Mouse (Mus musculus) megakaryocyte progenitor cell, adult 5-6 weeks (primary cell): ENCODE measurements around the gene Trio. TPM values are rescaled to one million over a fixed set of nuclear protein-coding genes. Genes with fewer than 3 reads are reported as not detected.

Experiments used
- ATAC-seq: replicated peaks from 2 replicates; pipeline ENCODE4 v1.8.0; 2016; ENCODE audit warnings: mild to moderate bottlenecking, moderate TSS enrichment, inconsistent platforms; ENCODE audit not compliant: poor library complexity
- total RNA-seq, 2 experiments: library from RNA; stranded (forward) in 1 of 2; stranded (reverse) in 1 of 2; fragments of 157-497, 149-512 nt in 1 of 2; fragments of 200-1000 nt in 1 of 2; gene quantifications; 2 replicates each; pipeline versions ENCODE4 v1.2.3 to v1.2.4; 2015 to 2017

The Trio gene
- total RNA-seq (2015) (18.1 and 19.4 TPM in 2 replicates), total RNA-seq (2017) (17.7 and 20.2 TPM in 2 replicates)

DNA sequence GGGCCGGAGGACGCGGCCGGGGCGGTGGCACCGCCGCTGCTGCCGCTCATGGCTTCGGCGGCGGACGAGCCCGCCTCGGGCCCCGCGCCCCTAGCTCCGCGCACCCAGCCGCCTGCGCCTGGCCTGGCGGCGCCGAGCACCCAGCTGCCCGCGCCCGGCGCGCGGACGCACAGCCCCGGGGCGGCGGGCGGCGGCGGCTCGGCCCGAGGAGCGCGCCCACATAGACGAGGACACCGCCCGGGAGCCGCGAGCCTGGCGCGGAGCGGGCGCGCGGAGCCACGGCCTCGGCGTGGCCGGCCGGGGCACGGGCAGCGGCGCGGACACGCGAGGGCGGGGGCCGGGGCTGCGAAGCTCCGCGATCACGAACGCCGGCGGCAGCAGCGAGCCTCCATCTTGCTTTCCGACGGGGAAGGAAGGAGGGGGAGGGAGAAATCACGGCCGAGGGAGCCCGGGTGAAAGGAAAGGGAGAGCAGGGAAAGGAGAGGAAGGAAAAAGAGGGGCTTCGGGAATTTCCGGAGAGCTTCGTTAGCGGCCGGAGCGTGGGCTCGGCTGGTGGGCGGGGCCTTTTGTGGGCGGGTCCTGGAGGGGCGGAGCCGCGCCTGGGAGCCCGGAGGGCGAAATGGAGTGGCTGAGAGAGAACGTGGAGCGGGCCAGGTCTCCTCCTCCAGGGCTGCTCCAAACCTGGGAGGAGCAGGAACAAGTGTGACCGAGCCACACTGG is at the start of gene Trio:
Trio (minus strand) TSS at position 402 of the 720 bp plus-strand sequence.
- ATAC-seq, result peak; percentile 96

DNA sequence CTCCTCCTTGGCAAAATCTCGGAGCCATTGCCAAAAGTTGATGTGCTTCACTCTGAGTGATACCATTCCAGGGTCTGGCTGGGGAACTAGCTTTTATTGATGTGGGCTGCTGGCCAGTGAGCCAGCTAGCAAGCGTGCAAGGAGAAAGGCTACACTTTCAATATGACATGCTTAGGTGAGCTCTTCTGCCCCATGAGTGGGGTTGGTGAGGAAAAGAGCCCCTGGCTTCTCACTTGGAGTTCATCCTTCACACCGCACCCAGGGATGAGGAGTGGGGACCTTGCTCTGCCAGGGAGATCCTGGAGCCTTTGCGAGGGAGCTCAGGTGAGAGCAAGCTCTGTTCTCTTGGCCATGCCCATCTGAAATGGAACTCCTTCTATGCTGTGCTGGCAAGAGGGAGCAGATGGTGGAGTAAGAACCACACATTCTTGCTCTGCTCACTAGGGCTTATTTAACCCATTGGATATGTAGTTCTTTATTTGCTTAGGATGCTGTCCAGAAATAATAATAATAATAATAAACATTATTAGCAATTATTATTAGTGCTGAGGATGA is 48.8 kb upstream of the Trio start:
- ATAC-seq, result no peak

DNA sequence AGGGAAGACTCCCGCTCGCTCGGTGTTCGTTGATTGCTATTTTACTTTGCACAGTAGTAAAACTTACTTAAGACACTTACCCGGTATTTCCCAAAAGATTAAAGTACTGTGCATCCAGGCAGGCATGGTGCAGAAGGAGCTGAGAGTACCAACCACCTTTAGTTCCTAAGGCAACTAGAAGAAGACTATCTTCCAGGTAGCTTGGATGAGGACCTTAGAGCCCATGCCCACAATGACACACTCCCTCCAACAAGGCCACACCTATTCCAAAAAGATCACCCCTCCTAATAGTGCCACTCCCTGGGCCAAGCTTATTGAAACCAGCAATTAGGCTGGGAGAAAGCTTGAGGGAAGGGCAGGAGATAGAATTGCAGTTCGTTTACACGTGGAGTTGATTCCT is 46.0 kb upstream of the Trio start:
- no peak for ATAC-seq

DNA sequence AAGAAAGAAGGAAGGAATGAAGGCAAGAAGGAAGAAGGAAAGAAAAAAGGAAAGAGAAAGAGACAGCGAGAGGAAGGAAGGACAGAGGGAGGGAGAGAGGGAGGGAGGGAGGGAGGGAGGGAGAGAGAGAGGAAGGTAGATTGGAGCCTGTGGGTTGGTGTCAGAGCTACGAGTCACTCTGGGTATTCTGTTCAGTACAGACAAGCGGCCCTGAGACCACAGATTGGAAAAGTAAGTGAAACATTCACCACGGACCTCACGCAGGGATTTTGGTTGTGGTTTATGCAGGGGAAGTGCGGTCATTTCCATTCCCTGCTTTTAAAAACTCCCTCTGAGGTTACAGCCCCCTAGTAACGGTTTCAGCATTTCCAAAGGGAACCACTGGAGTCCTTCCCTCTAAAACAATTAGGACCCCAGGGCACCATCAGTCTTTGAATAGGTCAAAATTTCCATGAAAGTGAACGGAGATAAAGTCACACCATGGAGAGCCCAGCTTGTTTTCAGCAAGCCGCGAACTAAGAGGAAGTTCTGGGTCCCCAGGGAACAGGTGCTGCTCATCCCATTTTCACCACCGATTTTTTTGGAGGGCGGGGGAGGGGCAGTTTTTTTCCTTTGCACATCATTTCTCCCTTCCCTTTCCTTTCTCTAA is 45.2 kb upstream of the Trio start:
- peak; percentile 77 for ATAC-seq

DNA sequence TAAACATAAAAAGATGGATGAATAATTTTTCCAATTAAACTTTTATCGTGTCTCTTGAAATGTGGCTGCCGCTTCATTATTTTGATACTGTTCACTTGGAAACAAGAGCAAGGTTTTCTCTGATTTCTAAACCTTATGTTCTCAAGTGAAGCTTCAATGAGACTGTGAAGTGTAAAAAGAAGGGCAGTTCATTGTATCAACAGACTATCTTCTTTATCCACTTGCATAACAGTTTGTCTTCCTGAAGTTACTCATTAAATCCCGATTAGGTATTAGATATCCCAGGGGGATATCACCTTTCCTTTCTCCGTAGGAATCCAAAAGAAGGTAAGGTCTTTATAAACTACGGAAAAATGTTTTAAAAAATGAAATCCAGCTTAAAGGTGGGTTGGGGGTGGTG is 44.6 kb upstream of the Trio start:
- ATAC-seq, result no peak

DNA sequence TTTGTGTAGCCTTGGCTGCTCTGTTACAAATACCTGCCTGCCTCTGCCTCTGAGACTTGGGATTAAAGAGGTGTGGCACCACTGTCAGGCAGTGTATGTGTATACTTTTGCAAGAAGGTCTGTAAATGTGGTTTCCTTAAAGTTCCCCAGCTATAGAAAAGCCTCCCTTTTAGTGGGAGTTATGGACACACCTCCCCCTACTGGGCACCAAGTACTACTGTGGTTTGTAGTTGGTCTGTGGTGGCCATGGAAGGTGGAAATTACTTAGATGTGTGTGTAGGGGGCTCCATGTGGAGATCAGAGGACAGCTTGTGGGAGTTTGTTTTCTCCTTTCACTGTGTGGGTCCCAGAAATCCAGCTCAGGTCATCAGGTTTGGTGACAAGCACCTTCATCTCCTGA is 41.7 kb upstream of the Trio start:
- peak; percentile 87 for ATAC-seq

DNA sequence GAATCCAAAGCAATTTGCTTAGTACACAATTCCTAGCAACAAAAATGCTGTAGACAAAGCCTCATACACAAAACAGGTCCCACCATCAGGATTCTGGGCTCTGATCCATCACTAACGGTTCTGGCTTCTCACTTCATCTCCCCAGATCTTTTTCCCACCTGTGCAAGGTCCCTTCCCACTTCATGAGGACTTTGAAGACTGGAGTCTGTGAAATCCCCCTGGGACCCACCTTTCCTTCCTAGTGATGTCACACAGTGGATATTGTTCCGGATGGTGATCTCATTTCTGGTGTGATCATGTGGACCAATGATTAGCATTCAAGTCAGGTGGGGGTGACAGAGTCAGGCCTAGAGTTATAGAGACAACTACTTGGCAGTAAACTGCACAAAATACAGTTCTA is 40.8 kb upstream of the Trio start:
- ATAC-seq, result no peak

DNA sequence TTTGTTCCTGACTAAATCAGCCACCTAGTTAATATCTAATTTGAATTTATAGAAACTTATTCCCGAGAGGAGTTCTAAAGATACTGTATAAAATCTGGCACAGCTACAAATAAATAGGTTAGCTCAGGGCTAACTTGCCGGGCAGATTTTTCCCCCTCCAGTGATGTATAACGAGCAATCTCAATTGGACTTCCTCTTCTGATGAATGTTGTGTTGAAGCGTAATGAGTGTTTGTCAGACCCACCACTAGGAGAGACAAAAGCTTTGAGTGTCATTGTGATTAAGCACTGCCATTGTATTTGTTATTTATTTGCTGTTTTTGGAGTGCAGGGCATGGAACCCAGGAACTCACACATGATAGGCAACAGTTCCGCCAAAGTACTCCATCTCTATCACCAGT is 39.9 kb upstream of the Trio start:
- ATAC-seq, result peak; percentile 55

DNA sequence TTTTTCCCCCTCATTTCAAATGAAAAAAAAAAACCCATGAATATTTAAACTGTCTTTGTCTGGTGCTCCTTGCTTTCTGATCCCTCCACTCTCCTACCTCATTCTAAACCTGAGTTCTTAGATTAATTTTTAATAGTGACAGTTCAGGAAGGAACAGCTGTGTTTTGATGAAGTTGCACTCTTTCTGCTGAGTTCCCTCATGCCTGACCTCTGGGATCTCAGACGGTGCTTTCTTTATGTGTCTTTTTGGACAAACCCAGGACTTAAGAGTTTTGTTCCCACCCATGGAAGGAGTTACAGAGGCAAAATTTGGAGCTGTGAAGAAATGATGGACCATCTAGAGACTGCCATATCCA is 39.1 kb upstream of the Trio start:
- ATAC-seq, result no peak

DNA sequence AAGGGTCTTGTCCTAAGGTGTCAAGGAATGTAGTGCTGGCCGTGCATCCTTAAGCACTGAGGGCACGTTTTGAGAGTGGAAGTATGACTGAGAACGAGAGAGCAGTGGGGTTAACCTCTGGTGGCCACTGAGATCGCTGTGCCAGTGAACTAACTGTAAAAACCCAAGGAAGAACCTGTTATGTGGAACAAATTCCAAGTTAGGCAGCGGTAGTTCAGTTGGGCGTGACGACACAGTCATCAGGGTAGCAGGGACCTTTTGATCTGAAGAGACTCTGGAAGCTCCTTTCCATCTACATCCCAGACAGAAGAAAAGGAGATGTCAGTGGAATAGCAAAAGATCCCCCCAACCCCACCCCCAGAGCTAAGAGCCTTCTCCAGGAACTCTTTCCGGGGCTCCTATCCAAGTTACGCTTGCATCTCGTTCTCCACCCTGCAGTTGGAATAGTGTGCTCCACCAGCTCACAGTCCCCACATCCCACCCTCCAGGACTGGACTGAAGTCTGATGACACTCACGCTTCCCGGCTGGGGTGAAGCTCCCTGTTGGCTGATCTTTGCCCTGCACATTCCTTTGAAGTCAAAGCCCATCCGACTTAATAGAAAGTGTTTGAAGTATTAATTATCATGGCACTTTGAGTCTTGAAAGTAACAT is 38.6 kb upstream of the Trio start:
- ATAC-seq, result no peak

DNA sequence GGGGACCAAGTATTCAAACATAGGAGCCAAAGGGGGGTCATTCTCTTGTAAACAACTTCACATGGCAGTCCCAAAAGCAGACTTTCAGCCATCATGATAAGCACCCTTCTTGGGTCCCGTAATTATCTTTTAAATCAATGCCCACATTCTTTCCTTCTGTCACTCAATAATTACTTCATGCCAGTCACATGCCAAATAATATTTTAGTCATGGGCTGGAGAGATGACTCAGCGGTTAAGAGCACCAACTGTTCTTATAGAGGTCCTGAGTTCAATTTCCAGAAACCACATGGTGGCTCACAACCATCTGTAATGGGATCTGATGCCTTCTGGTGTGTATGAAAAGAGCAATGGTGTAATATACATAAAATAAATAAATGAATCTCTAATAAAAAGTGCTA is 37.8 kb upstream of the Trio start:
- no peak for ATAC-seq

DNA sequence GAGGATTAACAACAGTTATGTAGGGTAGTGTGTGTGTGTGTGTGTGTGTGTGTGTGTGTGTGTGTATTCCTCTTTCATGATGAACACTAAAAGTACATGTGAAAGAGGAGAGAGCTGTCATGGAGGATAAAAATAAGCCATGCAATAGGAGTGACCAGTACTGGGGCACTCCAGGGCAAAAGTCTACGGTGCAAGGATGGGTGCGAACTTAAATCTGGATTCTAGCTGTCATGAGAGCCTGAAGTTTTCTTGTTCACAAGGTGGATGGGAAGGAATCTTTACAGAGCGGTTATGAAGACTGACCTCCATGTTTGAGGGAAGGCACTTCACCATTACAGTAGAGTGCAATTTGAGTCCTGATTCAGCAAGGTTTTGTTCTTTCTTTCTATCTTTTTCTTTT is 36.4 kb upstream of the Trio start:
- no peak for ATAC-seq

DNA sequence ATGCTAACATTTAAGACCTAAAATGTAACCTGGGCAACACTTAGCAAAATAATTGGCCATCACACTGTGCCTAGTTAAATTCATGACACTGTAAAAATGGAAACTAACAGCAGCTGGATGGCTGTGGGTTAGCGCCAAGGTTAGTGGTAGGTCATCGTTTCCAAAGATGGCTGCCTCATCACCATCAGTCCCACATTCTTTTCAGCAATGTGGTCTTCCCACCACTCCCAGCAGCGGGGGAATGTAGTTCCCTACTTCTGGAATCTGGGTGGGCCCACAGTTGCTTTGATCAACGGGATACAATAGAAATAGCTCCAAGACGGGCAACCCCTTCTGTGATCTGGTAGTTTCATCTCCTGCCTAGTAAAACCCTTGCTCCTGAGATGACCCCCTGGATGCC is 35.3 kb upstream of the Trio start:
- no peak for ATAC-seq

DNA sequence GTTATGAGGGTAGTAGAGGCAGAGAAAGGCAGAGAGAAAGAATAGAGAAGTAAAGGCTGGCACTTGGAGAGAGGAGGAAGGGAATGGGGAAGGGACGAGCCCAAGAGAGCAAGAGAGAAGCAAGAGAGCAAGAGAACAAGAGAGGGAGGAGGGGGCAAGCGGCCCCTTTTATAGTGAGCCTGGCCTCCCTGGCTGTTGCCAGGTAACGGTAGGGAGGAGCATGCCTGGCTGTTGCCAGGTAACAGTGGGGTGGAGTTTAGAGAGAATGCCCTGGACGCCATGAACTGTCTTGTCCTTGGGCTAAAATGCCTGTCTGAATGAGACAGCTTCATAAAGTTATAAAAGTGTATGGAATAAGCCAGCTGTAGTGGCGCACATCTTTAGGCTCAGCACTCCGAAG is 34.8 kb upstream of the Trio start:
- no peak for ATAC-seq

DNA sequence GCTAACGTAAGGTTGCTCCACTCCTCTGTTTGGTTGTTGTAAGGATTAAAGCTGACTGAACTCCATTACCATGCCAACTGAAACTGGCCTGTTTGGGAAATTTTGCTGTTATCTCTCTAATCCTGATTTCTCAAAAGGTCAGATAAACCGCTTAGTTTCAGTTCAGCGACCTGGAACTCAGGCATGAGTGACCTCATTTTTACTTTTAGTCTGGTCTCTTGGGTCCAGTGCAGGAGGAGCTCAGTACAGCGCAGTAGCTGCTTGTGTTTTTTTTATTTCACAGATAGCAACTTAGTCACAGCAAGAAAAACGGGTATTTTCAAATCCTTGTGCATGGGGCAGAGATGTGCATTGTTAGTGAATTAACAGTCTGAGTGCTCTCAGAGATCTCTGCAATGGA is 31.9 kb upstream of the Trio start:
- ATAC-seq, result no peak

DNA sequence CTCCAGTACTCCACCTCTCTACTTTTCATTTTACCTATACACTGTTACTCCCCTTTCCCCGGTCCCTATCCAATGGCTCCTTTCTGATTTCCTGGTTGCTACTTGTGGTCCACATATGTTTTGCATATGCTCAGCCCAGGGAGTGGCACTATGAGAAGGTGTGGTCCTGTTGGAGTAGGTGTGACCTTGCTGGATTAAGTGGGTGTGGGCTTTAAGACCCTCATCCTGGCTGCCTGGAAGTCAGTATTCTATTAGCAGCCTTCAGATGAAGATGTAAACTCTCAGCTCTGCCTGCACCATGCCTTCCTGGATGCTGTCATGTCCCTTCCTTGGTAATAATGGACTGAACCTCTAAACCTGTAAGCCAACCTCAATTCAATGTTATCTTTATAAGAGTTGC is 29.1 kb upstream of the Trio start:
- ATAC-seq, result no peak

DNA sequence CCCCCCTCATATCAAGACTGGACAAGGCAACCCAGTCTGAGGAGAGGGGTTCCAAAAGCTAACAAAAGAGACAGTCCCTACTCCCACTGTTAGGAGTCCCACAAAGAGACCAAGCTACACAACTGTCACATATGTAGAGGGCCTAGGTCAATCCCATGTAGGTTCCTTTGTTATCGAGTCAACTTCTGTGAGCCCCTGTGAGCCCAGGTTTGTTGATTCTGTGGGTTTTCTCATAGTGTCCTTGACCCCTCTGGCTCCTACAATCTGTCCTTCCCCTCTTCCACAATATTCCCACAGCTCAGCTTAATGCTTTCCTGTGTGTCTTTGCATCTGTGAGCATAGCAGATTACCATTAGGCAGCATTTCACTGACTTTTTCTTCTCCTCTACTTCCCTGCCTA is 28.5 kb upstream of the Trio start:
- ATAC-seq, result no peak

DNA sequence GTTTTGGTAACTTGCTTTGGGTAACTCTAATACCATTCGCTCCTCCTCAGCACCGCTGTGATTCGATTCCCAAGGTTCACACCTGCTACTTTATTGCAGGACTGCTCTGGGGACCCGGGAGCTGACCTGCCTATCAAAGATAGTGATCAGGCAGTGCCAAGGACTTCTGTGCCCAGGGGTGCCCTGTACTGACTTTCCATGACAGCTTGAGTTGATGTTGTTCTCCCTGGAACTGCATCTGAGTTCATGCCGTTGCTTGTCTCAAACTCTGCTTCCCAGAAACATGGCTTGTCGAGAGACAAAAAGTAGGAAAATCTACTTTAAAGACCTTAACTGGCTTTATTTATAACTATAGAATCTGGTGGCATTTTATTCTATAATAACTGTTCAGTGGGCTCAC is 27.6 kb upstream of the Trio start:
- no peak for ATAC-seq

DNA sequence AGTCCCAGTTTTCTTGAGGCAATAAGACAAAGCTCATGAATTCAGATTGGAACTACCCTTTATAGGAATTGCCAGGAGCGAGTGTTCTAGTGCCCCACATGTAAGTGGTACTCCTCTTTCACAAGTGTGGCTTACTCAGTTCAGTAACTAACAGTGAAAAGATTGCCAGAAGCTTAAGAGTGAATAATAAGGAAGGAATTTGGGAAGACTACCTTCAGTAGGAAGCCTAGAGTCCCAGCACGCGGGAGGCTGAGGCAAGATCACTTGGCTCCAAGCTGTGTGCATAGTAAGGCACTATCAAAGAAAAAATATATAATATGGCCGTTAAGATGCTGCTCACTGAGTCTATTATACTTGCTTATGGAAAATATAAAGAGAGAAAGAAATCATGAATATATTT is 26.2 kb upstream of the Trio start:
- ATAC-seq, result no peak

DNA sequence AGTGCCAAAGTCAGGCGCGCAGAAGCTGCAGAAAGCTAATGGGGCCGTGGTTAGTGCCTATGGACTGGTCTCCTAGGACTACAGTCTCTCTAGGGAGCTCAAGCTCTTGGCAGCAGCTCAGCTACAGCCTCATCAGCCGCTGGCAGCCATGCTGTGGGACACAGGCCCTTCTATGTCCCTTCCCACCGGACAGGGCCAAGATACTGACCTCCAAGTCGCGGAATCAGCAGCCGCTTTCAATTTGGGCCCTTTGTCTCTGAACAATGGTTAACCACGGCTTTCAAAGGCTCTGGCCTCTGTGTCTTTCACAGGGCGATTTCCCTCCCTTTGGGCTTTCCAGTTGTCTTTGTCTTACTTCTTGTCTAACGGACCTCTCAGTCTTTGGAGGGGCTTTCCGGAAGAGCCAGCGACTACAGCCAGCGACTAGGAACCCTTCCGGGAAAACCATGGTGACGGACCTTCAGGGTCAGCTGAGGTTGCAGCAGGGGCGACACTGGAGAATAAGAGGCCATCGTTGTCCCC is 25.5 kb upstream of the Trio start:
- ATAC-seq, result no peak

DNA sequence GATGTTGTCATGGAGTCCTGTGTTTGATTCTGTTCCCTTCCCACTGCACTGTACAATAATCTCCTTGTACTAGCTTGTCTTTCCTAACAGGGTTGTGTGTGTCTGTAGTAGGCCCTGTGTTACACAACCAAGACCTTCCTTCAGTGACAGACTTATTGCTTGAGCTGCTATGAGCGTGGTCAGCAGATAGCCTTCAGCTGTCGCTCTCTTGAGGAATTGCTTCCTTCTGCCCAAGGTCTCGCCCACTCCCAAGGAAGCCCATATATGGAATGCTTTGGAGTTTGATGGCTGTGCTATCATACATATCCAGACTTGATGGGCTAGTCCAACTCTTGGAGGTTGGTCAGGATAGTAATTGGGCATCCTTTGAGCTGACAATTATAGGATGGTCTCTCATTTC is 22.1 kb upstream of the Trio start:
- no peak for ATAC-seq
